Mouse (Mus musculus): Measurements from ENCODE around the gene Ube4a.

The Ube4a gene

DNA sequence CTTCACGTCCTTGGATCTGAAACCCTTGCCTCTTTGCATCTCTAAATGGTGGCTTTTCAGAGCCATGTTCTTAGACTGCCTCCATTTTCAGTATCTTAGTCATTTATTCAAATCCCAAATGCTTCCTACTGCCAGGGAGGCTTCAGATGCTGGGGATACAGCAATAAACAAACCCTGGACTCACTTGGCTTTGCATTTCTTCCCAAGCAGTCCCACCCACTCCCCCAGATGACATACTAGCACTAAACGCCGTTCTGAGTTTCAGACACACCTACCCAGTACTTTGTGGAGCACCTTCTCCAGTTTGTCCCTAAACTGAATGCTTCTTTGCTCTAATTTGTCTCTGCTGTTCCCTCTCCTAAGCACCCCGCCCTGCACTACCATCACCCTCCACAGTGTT is 68.4 kb downstream of the Ube4a start:
- no peak for DNase-seq

- DNase-seq, result no peak
Measured at GRCm38 (mm10) chr9:44892664-44893063, 72.7 kb downstream of the Ube4a start.

DNA sequence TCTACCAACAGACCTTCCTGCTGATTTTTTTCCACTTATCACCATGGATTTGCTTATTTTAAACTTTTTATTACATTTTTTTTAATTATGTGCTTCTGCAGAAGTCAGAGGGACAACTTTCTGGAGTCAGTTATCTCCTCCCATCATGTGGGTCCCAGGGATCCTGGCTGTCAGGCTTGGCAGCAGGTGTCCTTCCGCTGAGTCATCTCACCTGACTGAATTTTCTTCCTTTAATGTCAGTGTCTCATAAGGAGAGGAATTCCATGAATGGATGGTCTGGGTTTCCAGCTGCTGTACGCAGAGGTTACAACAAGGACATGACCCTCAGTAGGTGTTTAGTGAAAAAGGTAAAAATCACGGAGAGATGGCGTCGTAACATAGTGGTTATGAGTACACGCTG is 74.2 kb downstream of the Ube4a start:
- DNase-seq, result no peak

GRCm38 (mm10) chr9:44890122-44890521 is 75.3 kb downstream of the Ube4a start:
- DNase-seq, result no peak

DNA sequence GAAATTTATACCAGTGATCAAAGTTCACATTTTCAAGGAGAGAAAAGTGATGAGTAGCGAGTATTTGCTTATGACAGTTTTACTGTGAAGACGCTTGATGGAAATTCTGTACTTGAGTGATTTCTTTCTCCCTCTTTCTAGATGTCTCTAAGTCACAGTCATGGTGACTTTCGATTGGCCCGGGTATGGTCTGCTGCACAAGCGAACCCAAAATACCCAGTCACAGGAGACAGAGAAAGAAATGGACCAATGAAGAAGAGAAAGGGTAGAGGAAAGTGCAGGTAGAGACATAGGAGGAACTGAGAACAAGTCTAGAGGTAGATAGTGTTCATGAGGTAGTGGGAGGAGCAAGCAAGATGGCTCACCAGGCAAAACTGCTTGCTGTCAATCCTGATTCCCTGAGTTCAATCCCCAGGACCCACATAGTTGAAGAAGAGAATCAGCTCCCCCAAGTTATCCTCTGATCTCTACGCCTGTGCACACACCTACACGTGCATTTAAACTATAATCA is 77.2 kb downstream of the Ube4a start:
- DNase-seq, result no peak

GRCm38 (mm10) chr9:44882981-44883569 is 82.3 kb downstream of the Ube4a start:
- no peak for DNase-seq

DNA sequence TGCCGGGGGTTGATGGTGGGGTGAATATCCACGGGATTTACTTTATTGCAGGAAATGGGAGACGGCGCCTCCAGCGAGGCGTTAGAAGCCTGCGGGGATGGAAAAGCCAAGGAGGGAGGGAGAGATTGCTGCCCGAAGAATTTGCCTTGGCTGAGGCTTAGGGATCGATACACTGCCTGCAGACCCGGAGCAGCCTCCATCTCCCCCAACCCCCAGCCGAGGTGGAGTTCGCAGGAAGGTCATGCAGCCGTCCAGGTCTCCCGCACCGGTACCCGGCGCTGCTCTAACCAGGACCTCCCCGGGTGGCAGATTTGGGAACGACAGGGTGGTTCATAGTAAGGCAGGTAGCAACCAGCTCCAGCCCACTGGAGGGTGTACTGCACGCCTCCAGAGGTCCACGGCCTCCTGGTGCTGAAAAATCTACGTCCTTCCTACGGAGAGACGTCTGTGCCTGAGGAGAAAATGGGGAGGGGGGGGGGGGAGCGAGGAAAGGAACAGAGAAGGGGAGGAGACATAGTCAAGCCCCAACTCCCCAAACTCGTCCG is 82.9 kb downstream of the Ube4a start:
- DNase-seq, result peak; percentile 24

DNA sequence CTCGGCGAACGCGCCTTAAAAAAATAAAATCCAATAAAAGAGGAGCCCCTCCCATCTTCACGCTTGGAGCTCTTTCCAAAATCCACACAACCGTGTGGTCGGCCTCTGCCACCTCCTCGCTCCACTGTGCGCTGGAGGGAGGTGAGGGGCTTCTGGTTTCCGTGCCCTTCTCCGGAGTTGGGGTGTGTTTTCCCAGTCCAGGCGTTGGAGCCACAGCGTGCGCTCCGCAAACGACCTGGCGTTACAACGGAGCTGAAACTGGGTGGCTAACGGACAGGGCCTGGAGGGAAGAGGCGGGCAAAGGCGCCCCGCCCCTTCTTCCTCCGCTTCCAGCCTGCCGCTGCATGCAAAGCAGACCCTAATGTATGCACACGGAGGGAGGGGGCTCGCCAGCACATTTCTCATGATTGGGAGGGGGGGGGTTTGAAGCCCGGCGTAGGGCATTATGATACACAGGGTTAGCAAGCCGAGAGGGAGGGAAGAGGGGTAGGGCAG is 83.4 kb downstream of the Ube4a start:
- DNase-seq, result peak; percentile 73

GRCm38 (mm10) chr9:44881221-44881871 is 84.1 kb downstream of the Ube4a start, which contains the start of gene Kmt2a:
TSS of gene Kmt2a (minus strand) at chr9:44881296.
- peak; percentile 99 for DNase-seq

- DNase-seq, result peak; percentile 14
Measured at GRCm38 (mm10) chr9:44880309-44881081, 84.9 kb downstream of the Ube4a start.

- DNase-seq, result no peak
Measured at GRCm38 (mm10) chr9:44879694-44880271, 85.6 kb downstream of the Ube4a start.

DNA sequence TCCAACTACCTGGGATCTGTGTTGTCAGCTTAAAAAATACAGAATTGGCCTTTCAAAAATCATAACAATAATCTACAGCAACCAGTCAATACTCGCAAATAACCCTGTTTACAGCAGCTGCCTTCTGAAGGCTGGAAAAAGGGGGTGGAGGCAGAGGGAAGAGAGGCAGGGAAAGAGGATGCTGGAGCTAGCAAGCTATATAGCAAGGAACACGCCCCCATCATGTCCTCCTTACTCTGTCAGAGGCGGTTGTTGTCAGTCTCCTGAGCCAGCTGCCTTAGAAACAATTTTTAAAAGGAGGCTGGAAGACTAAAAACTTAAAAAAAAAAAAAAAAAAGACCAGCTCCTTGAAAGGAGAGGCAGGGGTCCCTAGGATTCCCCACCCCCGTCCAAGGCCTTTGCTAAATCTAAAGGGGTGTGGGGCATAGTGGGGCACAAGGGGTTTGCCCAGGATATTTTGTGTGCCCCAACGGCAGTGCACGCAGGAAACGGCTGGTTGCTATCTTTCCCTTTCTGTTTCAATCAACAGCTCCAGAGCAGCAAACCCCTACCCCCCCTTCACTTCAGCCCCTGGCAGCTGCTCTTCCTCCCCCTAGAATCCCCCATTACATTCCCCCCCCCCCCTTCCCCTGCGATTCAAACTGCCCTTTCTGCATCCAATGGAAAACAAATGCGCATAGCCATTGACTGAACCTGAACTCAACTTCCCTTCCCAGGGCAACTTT is 86.5 kb downstream of the Ube4a start:
- DNase-seq, result no peak

DNA sequence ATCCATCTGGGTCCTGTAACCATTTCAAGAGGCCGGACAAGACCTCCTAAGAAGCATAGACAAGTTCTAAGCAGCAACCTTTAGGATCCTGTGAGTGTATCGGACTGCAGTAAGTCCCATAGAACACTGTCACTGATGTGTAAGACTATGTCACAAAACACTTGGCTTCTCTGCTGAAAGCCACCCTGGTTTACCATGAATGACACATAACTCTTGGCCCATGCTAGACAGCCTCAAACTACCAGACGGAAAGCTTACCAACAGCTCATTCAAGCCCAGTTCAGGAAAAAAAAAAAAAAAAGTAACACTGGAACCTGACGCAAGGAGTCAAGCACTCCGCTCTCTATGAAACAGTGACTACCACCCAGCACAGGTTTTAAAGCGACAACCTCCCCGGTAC is 87.7 kb downstream of the Ube4a start:
- DNase-seq, result no peak

GRCm38 (mm10) chr9:44875476-44875875 is 89.9 kb downstream of the Ube4a start:
- DNase-seq, result no peak

DNA sequence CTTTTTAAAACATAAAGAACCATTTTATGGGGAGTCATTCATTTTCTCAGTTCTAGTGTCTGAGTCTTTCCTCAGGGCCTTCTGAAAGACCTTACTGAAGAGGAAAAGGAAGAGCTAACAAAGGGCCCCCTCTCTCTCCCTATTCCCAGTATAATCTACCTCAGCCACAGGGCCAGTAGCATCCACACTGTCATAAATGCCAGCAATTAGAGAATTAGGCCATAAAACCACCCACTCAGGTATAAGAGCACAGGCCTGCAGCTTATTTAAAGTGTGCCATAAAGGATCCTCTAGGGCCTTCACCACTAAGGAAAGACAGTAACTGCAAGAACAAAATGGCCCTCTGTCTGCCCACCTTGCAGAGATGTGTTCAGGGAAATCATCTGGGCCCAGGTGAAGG is 91.2 kb downstream of the Ube4a start:
- DNase-seq, result no peak

DNA sequence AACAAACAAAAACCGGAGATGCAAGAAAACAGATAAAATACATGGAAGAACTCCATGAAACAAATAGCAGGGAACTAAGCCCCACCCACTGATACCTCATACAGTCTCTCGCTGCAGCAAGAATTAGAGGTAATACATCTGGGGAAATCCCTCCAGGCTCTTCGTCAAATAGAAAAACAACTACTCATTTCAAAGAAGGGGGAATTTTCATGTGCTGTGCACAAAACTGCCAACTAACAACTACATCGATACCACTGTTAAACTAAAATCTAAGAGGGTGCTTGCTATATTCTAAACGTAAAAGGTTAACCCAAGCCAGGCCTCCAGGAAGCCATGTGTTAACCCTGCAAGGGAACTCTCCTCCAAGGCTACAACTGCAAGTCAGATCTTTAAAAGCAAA is 91.7 kb downstream of the Ube4a start:
- no peak for DNase-seq
